Mouse (Mus musculus) R1 (cell line): ENCODE results near the gene Mier2.

ENCODE experiments used
- DNase-seq: peaks from one replicate; pipeline ENCODE4 v3.0.0-alpha.2; 2018; ENCODE audit warnings: low read depth, low spot score

Gene Mier2

DNA sequence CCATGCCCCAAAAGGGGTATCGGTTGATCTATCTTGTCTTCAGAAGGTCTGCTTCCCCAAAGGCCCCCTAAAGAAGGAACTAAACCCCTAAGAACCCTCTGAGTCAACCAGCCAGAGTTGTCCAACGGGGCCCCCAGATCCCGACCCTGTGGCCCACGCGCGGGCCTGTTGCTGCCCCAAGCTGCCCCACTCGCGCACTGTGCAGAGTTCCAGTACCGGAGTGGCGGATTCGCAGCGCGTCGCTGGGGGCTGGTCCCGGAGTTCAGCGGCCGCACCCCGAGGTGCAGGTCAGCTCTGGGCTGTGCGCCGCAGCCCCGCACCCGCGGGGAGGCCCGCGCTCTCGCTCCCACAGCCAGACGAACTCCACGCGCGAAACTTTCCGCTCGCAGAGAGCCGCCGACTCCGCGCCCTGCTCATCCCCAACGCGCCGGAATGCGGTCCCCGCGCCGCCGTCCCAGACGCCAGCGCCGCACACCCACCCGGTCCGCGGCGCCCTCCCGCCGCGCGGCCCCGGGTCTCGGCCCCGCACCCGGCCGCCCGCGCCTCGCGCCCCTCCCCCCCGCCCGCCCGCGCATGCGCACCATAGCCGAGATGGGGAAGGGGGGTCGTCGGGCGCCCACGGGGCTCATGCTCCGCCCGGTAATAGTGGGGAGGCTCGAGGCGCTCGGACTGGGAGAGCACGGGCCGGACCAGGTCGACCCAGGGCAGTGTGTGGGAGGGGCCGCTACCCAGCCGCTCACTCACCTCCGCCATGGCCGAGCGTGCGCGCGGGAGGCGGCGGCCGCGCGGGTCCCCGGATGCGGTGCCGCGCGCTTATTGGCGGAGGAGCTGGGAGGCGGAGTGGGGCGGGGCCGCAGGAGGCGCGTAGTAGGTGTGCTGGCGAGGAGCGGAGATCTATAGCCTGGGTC, at the start of gene Mier2:
Gene Mier2, minus strand, starts transcription at position 870 of the 908 bp plus-strand sequence.
- DNase-seq, result peak; percentile 90

DNA sequence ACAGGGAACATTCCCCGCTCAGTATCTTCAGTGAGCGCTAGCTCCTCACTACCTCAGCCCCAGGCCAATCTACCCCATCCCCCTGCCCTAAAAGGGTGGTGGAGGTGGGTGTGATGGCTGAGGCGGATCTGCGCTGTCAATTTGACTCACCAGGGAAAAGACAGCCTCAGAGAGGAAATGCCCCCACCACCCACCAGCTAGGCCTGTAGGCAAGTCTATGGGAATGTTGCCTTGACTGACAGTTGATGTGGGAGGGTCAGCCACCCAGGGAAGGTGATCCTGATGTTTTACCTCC, 42.9 kb upstream of the Mier2 start:
- DNase-seq, result no peak

DNA sequence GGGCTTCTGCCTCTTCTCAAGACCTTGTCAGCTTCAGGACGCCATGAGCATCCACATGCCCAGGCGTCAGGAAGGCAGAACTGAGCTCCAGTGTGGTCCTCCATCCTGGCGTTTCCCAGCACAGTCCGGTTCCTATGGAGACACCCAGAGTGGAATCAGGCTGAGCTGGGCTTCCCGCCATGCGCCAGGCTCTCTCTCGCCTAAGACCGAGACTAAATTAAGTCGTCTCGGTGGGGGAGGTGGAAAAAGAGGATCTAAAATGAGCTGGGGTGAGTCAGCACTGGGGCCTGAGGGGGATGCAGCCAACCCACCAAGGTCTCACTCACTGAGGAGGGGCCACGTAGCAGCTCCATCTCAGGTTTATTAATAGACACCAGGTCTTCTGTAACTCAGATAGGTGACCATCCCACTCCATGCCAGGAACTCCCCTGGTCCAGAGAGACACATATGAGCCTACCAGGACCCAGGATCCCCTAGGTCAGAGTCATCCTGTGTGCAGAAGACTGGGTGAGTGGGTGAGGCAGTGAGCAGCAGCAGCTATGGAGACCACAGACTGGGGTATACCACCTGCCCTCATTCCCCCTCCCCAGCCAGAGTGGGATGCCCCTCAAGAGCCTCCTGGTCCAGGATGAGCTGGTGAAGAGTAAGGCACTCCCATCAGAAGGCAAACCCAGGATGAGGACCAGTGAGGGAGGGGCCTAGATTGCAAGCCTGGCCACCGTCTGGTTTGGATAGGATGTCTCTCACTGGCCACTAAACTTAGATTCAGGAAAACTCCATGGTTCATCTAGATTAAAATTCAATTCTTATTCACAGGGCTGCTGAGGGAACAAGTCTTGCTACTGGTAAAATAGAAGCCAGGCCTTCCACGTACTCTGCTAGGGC, 42.3 kb upstream of the Mier2 start:
- no peak for DNase-seq

DNA sequence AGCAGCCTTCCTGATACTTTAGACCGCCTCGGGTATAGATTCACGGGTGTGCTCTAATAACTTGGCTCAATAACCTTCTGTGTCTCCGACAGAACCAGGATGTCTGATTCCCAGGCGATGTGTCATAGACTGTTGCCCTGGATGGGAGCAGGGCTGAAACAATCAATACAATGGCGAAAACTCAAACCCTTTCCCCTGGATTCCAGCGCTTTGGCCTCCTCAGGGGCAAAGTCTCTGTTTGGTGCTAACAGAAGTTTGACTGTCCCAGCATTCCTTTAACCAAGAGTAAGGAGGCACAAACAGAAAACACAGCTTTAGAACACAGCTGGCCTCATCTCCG, 40.6 kb upstream of the Mier2 start:
- no peak for DNase-seq

DNA sequence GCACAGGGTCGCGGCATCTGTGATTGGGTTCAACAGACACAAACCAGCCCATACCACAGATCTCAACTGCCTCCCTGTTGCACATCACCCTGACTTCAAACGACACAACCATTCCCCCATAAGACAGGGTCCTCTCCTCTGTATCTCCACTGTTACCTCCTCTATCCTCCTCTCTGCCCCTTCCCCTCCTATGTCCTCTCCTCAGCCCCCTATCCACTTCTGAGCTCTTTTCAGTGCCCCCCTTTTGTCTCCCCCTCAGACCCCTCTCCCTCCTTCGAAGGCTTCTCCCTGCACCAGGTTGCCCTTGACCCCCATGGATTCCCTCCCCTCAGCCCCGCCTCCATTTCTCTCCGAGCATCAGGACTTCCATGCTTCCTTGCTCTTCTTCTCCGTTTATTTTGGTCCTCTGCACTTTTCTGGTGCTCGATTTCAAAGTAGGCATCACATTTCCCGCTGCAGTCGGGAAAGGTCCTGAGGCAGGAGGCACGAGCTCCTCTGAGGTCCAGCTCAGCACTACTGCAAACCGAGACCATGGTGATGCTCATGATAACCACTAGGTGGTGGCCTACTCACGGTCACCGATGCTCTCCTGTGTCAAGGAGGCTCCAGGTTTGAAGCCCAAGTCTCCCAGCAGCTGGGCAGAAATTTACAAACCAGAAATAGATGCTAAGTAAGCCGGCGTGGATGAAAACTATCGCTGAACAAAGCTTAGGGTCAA, 40.0 kb upstream of the Mier2 start:
- peak; percentile 79 for DNase-seq

DNA sequence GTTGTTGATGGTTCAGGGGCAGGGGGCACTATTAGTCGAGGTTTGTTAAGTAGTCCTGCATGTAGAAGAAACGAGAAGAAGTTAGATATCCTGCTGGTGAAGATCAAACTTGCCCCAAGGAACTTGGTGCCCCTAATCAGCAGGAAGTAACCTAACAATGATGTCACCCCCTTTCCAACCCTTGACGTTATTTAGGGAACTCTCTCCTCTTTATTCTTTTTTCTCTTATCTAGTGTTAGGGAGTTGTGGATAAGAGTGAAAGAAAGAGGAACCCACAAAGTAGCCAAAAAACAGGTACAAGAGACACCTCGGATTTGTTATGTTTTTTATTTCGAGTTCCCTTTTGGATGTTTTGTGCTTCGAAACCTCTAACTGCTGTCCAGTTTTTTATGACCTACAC, 39.1 kb upstream of the Mier2 start:
- no peak for DNase-seq

DNA sequence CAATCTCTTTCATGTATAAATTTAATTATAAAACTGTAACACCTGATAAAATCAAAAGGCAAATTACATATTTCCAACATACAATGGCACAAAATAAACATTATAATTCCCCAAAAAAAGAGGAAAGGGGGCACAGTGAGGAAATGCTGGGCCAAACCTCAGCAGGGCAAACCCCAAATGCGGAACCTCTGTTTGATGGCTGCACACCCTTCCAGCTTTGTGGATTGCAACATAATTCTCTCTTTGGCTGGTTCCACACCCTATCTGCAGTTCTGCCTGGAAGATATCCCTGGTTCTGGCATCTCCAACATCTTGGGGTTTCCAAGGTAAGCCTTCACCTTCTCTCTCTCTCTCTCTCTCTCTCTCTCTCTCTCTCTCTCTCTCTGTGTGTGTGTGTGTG, 35.7 kb upstream of the Mier2 start:
- no peak for DNase-seq

DNA sequence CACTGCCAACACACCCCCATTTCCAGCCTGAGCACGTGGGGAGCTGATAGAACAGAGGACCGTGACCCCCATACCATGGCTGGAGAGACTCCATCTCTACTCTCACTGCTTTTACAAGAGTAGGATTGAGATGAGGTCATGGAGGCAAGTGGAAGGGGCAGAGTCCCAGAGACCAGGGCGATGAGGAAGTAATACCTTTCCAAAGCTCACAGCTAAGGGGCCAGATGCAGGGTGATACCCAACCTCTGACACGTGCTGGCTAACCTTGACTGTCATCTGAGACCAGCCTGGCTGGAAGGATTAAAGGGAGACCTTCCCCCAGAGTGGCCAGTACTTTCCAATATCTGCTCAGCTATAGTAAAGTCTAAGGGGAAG, 32.7 kb upstream of the Mier2 start:
- no peak for DNase-seq

DNA sequence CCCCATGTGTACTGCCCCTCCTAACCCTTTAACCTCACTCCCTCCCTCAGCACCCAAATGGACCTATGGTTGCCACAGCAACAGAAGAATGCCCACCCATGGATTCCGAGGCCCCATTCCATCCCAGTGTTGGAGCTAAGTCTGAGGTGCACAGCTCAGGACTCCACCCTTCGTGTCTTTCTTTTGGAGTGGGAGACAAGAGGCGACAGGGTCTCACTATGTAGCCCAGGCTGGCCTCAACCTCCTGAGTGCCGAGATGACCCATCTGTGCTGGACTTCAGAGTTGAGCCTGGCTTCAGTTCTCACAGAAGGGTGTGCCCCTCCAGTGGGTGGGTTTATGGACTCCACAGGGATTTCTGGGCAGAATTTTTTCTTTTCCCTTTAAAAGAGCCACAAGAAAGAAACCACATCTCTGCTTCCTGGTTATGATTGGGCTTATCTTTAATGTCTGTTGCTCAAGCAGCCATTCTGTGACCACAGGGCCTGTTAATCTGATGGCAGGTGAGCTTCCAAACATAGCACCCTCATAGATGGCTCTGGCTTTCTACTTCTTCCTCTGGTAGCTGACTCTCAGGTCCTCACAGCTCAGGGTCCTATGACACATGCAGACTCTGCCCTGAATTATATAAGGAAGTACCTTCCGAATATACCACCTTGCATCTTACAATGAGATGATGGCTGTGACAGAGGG, 32.2 kb upstream of the Mier2 start, which contains the start of gene Theg:
Gene Theg, minus strand, starts transcription at position 271 of the 691 bp plus-strand sequence.
- no peak for DNase-seq

DNA sequence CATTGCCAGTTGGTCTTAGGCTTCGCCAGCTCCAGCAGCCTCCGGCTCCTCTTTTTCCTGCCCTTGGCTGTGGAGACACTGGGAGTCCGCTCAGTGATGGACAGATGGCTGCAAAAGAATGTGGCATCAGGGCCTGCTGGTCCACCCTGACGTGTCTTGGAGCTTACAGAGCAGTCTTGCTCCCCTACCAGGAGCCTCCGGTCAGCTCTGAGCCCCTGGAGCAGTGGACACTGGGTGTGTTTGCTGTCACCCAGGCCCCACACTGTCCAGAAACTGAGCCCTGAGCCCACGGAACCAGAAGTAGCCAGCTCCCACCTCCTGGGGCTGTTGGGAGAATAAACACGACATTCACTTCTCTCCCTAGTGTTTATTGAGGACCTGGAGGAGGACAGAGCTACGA, 31.2 kb upstream of the Mier2 start:
- DNase-seq, result no peak

DNA sequence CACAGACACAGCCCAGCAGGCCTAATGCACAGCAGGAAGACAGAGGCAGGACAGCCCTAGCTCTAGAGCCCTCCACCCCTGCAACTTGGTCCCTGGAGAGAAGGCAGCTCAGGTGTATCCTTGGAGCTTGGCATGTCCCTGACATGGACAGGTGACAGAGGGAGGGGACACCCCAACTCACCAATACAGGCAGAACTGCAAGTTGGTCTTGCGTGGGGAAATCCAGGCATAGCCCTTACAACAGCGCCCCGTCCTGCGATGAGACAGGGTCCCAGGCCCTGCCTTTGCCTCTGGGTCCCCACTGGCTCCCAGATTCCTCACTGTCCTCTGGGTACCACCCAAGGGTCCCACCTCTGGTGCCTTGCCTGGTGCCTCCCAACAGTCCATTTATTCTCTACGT, 30.7 kb upstream of the Mier2 start:
- no peak for DNase-seq

DNA sequence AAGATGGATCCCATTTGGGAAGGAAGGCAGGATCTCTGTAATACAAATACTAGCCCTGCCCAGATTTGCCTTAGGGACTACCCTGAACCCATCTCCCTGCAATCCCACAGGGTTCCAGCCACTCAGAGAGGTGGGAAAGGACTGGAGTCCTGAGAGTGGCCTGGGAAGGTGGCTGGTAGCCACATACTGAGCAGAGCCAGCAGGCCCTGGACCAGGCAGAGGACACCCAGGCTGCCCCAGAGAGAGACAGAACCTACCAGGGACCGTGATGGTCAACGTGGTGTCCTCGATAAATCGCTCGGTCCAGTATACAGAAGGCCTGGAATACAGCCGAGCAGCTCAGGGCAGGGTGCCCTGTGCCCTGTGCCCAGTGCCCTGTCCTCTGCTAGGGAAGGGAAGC, 30.1 kb upstream of the Mier2 start:
- no peak for DNase-seq

DNA sequence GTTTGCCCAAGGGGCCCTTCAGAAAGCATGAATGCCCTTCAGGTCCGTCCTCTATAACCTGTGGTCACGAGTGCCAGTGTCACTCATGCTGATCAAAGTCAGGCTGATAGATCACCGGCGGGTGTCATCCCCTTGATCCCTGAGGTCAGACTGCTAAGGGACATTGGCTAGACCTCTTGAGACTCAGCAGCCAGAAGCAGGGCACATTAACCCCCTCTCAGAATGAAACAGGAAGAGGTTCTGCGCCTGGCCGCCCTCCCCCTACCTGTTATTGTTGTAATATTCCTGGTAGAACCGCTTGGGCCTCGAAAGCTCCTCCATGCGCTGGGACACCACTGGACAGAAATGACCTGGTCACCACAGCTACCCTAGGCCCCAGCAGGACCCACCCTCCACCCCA, 29.4 kb upstream of the Mier2 start:
- DNase-seq, result no peak

DNA sequence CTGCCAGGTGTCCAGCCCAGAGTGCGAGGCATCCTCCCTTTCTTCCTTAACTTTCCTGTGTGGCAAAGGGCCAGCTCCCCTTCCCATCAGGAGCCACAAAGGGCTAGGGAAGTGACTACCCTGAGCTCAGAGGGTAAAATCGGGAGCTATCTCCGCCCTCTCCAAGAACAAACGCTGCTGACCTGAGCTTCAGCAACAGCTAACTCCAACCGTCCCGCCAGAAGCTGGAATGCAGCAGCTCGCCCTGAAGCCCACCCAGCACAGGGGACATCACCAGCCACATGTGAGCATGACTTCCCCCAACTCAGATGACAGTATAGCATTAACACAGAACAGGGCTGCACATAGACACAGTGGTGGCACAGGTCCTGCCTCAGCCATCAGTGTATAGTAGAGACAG, 29.0 kb upstream of the Mier2 start:
- no peak for DNase-seq

DNA sequence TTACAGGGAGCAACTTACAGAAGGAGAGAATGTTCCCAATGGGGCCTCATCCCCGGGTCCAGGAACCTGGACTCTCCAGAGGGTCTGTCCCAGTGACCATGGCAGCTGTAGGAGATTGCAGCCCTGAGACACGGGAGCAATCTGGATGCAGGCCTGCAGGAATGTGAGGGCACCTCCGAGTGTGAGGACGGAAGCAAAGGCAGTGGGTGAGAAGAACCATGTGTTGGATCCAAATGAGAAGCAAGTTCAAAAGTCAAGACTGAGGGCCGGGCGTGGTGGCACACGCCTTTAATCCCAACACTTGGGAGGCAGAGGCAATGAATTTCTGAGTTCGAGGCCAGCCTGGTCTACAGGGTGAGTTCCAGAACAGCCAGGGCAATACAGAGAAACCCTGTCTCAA, 26.5 kb upstream of the Mier2 start:
- no peak for DNase-seq

DNA sequence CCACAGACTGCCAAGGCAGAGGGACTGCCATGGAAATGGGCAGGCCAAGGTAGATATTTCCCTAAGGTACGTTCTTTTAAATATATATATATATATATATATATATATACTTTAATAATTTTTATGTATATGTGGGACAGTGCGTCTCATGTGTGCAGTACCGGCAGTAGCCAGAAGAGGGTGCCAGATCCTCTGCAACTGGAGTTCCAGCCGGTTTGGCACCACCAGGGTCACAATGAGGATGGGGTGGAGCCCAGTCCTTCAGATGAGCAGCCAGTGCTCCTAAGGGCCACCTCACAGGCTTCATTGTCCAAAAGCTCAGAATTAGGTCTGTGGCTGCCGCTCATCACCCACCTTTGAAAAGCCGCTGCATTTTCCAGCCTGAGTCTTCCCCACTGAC, 25.8 kb upstream of the Mier2 start:
- DNase-seq, result peak; percentile 73

DNA sequence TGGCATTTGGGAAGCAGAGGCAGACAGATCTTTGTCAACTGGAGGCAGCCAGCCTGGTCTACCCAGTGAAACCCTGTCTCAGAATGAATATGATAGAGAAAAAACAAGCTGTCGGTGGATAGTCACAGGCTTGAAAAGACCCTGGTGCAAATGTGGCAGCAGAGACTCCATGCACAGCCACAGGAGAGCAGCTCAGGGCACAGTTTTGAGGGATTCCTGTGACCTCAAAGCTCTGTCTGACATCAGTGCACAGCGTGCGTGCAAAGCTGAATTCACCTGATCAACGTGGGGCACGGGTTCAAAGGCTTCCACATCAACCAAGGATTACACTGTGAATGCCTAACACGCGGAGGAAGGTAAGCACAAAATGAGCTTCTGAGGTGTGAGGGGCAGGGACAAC, 25.4 kb upstream of the Mier2 start:
- DNase-seq, result no peak

DNA sequence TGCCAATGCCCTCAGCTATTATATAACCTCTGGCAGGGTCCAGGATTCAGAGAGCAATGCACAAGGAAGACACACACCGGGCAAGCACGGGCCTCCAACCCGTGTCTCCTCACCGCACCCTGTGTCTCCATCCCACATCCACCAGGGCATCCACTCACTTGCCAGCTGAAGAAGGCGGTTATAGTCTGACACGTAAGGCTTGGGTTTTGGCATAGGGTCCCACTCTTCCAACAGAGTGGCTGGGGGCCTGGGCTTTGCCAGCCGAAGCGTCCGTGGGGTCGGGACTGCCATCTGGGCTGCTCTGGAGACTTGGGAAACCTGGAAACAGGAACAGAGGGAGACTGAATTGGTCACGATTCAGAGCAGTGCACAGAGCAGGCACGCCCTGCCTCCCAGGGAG, 24.8 kb upstream of the Mier2 start:
- DNase-seq, result no peak

DNA sequence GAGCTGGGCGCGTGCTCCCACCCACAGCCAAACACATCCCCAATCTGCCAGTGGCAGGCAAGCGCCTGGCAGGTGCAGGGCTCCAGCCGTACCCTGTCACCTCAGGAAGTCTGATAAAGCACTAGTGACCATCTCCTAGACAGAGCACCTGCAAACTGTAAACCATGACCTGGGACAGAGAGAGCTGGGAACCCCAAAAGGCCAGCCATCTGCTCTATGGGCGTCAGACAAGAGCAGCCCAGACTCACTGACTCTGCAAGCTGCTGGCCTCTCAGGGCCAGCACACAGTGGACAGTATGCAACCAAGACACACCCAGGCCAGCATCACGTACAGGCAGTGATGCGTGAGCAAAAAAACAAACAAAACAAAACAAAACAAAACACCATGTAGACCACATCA, 23.9 kb upstream of the Mier2 start:
- DNase-seq, result no peak

DNA sequence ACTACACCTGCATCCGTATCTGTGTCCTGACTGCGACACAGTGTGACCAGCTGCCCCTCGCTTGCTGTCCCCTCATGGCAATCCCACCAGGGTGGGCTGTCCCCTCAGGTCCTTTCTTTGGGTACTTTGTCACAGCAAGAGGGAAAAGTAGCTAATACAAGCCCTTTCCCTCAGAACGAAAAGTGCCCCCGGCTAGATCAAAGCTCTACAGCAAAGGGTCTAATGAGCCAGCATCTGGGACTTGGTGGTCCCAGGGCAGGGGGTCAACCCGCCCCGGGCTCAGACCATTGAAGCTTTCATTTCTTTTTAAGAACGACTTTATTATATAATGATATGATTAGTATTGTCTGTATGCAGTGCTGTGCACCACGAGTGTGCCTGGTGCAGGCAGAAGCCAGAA, 23.3 kb upstream of the Mier2 start:
- DNase-seq, result no peak

DNA sequence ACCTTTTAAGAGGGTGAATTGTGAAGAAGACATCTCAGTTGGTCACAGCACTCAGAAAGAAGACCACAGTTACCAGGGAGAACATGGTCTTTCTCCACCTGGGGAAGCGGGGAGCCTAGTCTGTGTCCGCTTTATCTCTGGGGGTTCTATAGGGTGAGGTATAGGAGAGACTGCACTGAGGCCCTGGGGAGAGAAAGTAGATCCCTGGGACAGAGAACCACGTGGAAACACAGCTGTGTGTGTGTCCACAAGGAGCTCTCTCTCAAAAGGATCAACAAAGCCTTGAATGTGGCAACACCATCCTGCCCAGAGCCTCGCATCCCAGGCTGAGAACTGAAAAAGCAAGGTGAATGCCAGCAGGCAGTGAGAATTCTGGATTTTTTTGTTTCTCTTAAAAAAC, 22.4 kb upstream of the Mier2 start:
- DNase-seq, result no peak

DNA sequence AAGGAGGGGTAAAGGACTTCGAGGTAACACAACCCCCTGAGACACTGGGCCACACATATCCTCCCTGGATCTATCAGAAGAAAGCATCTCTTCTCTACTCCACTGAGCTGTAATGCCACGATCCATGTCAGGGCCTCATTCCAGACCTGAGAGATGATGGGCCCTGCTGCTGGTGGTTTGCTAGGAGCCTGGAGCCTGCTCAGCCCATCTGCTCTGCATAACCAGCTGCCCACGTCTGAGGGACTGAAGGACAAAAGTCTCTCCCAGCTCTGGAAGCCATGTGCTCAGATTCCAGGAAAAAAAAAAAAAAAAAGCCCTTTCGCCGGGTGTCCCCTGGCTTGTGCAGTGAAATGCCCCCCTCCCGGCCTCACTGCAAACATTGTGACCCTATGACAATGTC, 20.8 kb upstream of the Mier2 start:
- DNase-seq, result no peak
